Mouse (Mus musculus) cerebellum, postnatal 36 days (tissue): ENCODE measurements at regions not wholly inside any gene's neighbourhood (a gene's known extent, or its start where the extent isn't known, plus 50 kb on each side); places are given as distances from the start of the nearest gene placed in this dataset.

Experiments
- DNase-seq, 2 experiments: peaks; one replicate each; pipeline ENCODE4 v3.0.0; 2021 to 2022; ENCODE audit warnings: mixed read lengths in 2 of 2

- no peak for DNase-seq
These were observed 102.7 kb upstream of the Sstr4 start for GRCm38 (mm10) chr2:148292442-148292841.

- DNase-seq = no peak
These were observed 102.2 kb upstream of the Sstr4 start for GRCm38 (mm10) chr2:148292895-148293294.

- no peak for DNase-seq
These were observed 94.3 kb upstream of the Sstr4 start for GRCm38 (mm10) chr2:148300879-148301278.

GRCm38 (mm10) chr2:148312255-148312654 is 82.9 kb upstream of the Sstr4 start:
- no peak for DNase-seq

GRCm38 (mm10) chr2:148320896-148321295 is 74.2 kb upstream of the Sstr4 start:
- no peak for DNase-seq

- DNase-seq = no peak
These were observed 69.8 kb upstream of the Sstr4 start for GRCm38 (mm10) chr2:148325362-148325761.

GRCm38 (mm10) chr2:148325854-148326387 is 69.2 kb upstream of the Sstr4 start:
- no peak for DNase-seq

- no peak for DNase-seq
These were observed 68.7 kb upstream of the Sstr4 start for GRCm38 (mm10) chr2:148326414-148326813.

- DNase-seq = no peak
These were observed 67.6 kb upstream of the Sstr4 start for GRCm38 (mm10) chr2:148327552-148327951.

- DNase-seq = no peak
These were observed 64.8 kb upstream of the Sstr4 start for GRCm38 (mm10) chr2:148330368-148330767.

GRCm38 (mm10) chr2:148334555-148334954 is 60.6 kb upstream of the Sstr4 start:
- no peak for DNase-seq

GRCm38 (mm10) chr2:148336626-148337025 is 58.5 kb upstream of the Sstr4 start:
- no peak for DNase-seq

- DNase-seq = no peak
These were observed 56.8 kb upstream of the Sstr4 start for GRCm38 (mm10) chr2:148338308-148338768.

GRCm38 (mm10) chr2:148338894-148339293 is 56.2 kb upstream of the Sstr4 start:
- DNase-seq = no peak

- no peak for DNase-seq
These were observed 51.0 kb upstream of the Sstr4 start for GRCm38 (mm10) chr2:148344193-148344592.
